Mouse (Mus musculus) cortical plate, adult 2 months (tissue): ENCODE measurements around the gene Dlg2. TPM values are rescaled to one million over a fixed set of nuclear protein-coding genes. Genes with fewer than 3 reads are reported as not detected.

Source experiments
- H3K27ac ChIP-seq: fragments of 200-500 bp; 2 replicates; pipeline ENCODE4 v1.5.1; 2012; ENCODE audit warnings: low read length, control low read depth, inconsistent platforms; ENCODE audit not compliant: insufficient read depth
- H3K4me1 ChIP-seq: fragments of 200-500 bp; 2 replicates; pipeline ENCODE4 v1.6.1; 2011; ENCODE audit warnings: low read length; ENCODE audit not compliant: control insufficient read depth, insufficient read depth
- H3K4me3 ChIP-seq: fragments of 200-500 bp; 2 replicates; pipeline ENCODE4 v1.5.1; 2011; ENCODE audit warnings: mild to moderate bottlenecking, low read length, control low read depth; ENCODE audit not compliant: insufficient read depth
- CTCF ChIP-seq: fragments of 200-500 bp; IDR thresholded peaks from 2 replicates; pipeline ENCODE4 v1.5.1; 2011; ENCODE audit warnings: mild to moderate bottlenecking, control low read depth, low read length; ENCODE audit not compliant: insufficient read depth; ENCODE audit errors: extremely low read depth
- POLR2A ChIP-seq: fragments of 200-500 bp; IDR thresholded peaks from 2 replicates; pipeline ENCODE4 v1.6.1; 2011; ENCODE audit warnings: mild to moderate bottlenecking, low read length, control low read depth; ENCODE audit not compliant: insufficient read depth; ENCODE audit errors: extremely low read depth
- polyA plus RNA-seq: library from polyadenylated mRNA; depleted of rRNA; stranded (reverse); fragments of >200 nt; gene quantifications from 2 replicates; pipeline ENCODE4 v1.2.3, GENCODE M21; 2012

Dlg2 gene
- polyA plus RNA-seq, 1 experiment = 139 TPM

DNA sequence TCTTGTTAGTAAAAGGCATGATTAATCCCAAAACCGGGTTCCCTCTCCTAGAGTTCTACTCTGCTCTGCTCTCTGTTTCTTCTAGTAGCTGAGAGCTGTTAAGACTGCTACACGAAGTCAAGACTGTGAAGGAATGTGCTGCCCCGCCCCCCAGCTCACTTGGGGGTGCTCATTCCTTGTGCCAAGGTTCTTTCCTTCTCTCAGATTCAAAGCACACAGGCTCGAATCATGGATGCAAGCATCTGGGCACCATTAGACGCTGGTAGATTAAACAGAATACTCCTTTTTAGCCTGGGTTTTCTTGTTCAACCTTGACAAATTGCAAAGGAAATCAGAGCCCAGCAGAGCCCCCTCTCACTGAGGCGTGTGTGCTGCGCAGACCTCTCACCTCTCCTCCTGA lies 1804.5 kb downstream of the Dlg2 start:
- H3K27ac ChIP-seq = no peak overlapping the region
- TF ChIP-seq POLR2A = no peak
- TF ChIP-seq CTCF = no peak
- no peak overlapping the region for H3K4me3 ChIP-seq
- peaks cover 4% of the 10 kb centered on the region; the same call in 1 of the 2 replicates for H3K4me1 ChIP-seq

DNA sequence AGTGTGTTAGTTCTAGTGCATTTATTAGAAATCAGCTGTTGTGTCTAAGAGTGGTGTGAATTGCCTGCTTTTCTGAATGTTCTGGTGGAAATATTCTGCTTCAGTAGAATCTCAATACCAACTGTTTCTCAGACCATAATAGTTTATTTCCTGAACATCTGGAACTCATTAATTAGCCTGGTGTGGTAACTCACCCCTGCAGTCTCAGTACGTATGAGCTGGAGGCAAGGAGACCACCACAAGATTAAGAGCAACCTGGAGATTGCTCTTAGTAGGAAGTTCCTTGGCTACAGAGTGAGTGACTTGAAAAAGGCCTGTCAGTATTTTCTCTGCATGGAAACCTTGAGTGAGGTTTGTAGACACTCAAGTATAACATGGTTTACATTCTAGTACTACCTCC lies 1810.6 kb downstream of the Dlg2 start:
- H3K4me1 ChIP-seq = peaks cover 6% of the 10 kb centered on the region
- H3K4me3 ChIP-seq = no peak overlapping the region
- H3K27ac ChIP-seq = no peak overlapping the region
- TF ChIP-seq CTCF (no peak), POLR2A (no peak)

DNA sequence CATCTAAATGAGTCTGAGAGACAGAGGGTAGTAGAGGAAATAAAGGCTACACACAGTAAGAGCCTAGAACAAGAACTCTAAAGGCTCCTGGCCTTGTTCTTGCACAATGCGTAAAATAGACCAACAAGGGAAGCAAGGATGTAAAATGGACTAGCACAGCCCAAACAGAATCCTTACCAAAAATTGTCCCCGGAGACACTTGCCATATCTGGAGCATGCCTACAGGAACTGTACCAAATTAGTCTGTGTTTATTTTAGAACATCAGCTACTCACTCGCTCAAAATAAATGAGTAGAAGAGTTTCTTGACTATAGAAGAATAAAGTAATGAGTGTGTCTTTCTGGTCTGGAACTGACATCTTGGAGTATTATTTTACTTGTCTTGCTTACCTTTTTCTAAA lies 1812.3 kb downstream of the Dlg2 start:
- H3K4me1 ChIP-seq = peaks cover 6% of the 10 kb centered on the region
- H3K4me3 ChIP-seq = no peak overlapping the region
- H3K27ac ChIP-seq = no peak overlapping the region
- TF ChIP-seq CTCF = no peak
- TF ChIP-seq POLR2A = no peak

DNA sequence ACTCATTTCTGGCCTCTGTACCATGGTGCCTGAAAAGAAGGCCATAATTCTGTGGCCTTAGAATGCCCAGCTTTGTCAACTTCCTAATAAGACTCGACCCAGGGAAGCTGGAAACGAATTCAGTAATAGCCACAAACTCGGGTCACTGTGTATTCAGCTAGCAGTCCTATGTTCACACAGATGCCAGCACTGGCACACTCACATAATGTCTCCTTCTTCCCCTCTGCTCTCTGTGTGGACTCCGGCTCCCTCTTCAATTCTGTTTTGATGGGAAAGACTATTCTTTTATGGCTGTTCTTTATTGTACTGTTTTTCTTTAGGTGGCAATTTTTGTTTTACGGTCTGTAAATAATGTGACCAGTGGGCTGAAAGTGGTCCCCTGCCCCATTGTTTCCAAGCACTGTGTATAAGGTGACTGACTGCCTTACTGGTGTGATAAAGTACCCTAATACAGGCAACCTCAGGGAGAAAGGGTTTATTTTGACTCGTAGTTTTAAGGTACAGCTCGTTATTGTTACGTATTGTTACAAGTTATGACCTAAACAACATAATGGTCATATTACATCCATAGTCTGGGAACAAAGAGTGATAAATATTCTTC lies 1816.5 kb downstream of the Dlg2 start:
- no peak overlapping the region for H3K4me3 ChIP-seq
- H3K4me1 ChIP-seq = peaks cover 2% of the 10 kb centered on the region; the same call in 1 of the 2 replicates
- no peak overlapping the region; the same call in 1 of the 2 replicates for H3K27ac ChIP-seq
- TF ChIP-seq POLR2A (no peak), CTCF (no peak)

DNA sequence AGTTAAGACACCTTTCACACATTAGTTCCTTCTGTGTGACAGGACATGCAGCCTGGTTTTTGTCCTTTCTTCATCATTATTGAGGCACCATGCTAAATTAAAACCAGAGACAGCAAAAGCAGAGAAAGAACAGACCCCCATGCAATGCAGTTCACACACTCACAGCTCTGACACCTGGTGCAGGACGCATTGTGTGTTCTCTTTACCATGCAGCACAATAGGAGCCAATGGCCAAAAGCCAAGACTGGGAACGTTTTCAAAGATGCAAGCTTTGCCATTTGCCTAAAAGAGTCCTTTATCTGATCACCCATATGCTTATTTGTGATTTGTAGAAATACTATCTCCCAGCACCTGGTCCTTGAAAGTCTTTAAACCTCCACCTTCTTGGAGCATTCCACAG lies 1824.6 kb downstream of the Dlg2 start:
- H3K27ac ChIP-seq = no peak overlapping the region
- TF ChIP-seq CTCF = no peak
- no peak for TF ChIP-seq POLR2A
- H3K4me1 ChIP-seq = no peaks in the 10 kb centered on the region; the same call in 1 of the 2 replicates
- H3K4me3 ChIP-seq = no peak overlapping the region

DNA sequence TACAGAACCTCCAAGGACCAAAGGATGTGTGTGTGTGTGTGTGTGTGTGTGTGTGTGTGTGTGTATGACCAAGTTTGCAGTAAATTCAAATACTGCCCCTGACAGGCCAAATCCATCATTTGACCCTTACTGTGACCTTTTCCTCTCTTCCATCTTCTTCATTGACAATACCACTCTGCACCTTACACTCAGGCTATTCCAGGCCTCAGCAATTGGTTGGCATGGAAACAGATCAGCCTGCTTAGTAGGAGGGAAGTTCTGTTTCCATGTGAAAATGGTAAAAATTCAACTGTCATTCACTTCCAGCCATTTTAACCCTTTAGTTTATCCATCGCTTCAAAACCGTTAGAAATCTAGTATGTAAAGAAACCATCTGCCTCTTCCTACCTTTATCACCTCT lies 1831.2 kb downstream of the Dlg2 start:
- H3K4me3 ChIP-seq = no peak overlapping the region
- no peaks in the 10 kb centered on the region; the same call in 1 of the 2 replicates for H3K4me1 ChIP-seq
- TF ChIP-seq CTCF (no peak), POLR2A (no peak)
- H3K27ac ChIP-seq = no peak overlapping the region

DNA sequence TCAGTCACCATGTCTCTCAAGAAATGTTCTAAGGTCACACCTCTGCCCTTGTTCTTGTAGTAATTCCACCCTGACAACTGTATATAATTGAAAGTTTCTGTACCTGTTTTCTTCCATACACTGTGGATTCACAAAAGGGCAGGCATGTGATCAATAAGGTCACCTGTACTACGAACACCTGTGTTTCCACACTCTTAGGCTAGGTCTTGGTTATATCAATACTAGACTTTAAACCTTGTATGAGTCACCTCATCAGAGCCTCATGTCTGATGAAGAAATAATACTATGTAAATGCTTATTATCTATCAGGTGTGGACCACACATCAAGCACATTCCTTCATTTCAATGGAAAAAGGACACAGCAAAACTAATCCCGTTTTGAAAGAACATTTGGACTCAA lies 1831.7 kb downstream of the Dlg2 start:
- Histone ChIP-seq H3K4me3 (no peak overlapping the region), H3K27ac (no peak overlapping the region), H3K4me1 (no peaks in the 10 kb centered on the region; the same call in 1 of the 2 replicates)
- TF ChIP-seq POLR2A = no peak
- no peak for TF ChIP-seq CTCF

DNA sequence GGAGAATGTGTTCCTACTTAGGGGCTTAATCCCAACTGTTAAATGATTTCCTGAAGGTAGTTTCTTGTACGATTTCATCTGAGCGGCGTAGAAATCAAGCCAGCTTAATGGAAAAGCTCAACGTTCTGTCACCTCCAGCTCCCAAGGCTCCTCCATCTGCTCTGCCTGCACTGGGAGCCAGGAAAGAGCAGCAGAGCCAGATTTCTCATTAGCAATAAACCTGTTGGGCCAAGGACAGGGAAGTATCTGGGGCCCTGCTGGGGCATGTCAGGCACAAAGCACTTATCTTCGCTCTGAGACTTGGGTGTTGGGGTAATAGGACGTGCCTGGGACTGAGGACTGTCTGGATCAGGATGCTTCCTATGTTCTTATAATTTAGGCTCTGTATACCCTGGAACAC lies 1839.9 kb downstream of the Dlg2 start:
- no peak for TF ChIP-seq CTCF
- TF ChIP-seq POLR2A = no peak
- no peak overlapping the region for H3K27ac ChIP-seq
- H3K4me3 ChIP-seq = no peak overlapping the region
- H3K4me1 ChIP-seq = peaks cover 5% of the 10 kb centered on the region; the same call in 1 of the 2 replicates

DNA sequence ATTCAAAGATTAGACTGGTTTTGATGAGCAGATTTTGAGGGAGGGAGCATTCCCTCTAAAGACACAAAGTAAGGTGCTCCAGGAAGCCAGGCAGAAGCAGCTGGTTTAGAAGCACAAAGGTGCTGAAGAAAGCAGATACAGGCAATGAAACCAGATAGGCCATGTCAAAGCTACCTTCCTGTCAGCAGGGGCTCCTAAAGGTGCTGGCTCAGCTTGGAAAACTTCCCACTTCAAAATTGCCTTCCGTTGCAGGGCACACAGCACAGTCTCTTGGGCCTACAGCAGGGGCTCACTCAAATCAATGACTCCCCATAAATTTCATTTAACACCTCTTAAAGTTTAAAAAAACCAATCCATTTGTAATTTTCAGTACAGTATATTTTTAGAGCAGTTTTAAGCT lies 1843.0 kb downstream of the Dlg2 start:
- Histone ChIP-seq H3K4me3 (no peak overlapping the region), H3K27ac (no peak overlapping the region), H3K4me1 (peaks cover 7% of the 10 kb centered on the region; the same call in 1 of the 2 replicates)
- no peak for TF ChIP-seq POLR2A
- TF ChIP-seq CTCF = no peak

DNA sequence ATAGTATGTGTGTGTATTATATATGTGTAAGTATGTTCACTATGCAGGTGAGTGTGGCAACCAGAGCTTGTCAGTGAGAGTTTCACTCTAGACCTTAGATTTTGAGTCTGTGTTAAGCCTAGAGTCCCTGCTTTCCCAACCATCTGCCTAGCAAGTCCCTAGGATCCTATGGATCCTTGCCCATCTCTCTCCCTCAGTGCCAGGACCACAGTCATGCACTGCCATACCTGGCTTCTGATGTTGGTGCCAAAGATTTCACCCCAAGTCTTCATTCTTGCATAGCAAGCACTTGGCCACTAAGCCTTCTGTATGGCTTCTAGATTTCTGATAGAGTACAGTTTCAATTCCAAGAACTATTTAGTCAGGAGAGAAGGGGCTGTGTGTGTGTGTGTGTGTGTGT lies 1843.7 kb downstream of the Dlg2 start:
- peaks cover 7% of the 10 kb centered on the region; the same call in 1 of the 2 replicates for H3K4me1 ChIP-seq
- no peak overlapping the region for H3K4me3 ChIP-seq
- TF ChIP-seq POLR2A = no peak
- no peak for TF ChIP-seq CTCF
- no peak overlapping the region for H3K27ac ChIP-seq
